Mouse (Mus musculus) C2C12 (cell line): ENCODE measurements around the gene Lasp1. TPM values are rescaled to one million over a fixed set of nuclear protein-coding genes. Genes with fewer than 3 reads are reported as not detected.
"Not testable (repeated sequence)": the region's sequence is repeated elsewhere in the genome, so short reads cannot be mapped to it uniquely, and the experiment has no call there.

Experiments used
- H3K27me3 ChIP-seq: one replicate; pipeline ENCODE4 v1.6.1; 2011; ENCODE audit not compliant: control insufficient read depth, insufficient read depth, insufficient read length
- H3K36me3 ChIP-seq: one replicate; pipeline ENCODE4 v1.6.1; 2011; ENCODE audit not compliant: control insufficient read depth, insufficient read depth
- H3K4me3 ChIP-seq: one replicate; pipeline ENCODE4 v1.5.1; 2011; ENCODE audit warnings: mild to moderate bottlenecking, control low read depth; ENCODE audit not compliant: poor library complexity, insufficient read depth, severe bottlenecking
- H3K79me2 ChIP-seq: one replicate; pipeline ENCODE4 v1.6.1; 2011; ENCODE audit not compliant: control insufficient read depth, insufficient read depth
- H3K79me3 ChIP-seq: one replicate; pipeline ENCODE4 v1.6.1; 2011; ENCODE audit warnings: low read depth, control low read depth
- H3ac ChIP-seq: one replicate; pipeline ENCODE3; 2011; ENCODE audit warnings: low read depth; ENCODE audit not compliant: control insufficient read depth, insufficient read length
- CEBPB ChIP-seq: IDR thresholded peaks from one replicate; pipeline ENCODE4 v1.6.1; 2011; ENCODE audit warnings: low read depth, mild to moderate bottlenecking, control low read depth, moderate library complexity
- CTCF ChIP-seq: IDR thresholded peaks from one replicate; pipeline ENCODE4 v1.5.1; 2011; ENCODE audit not compliant: control insufficient read depth, insufficient read depth, insufficient read length
- FOSL1 ChIP-seq: IDR thresholded peaks from one replicate; pipeline ENCODE4 v1.8.0; 2011; ENCODE audit warnings: mild to moderate bottlenecking, low read length; ENCODE audit not compliant: poor library complexity, insufficient read depth, severe bottlenecking
- MAX ChIP-seq: IDR thresholded peaks from one replicate; pipeline ENCODE4 v1.6.1; 2011; ENCODE audit warnings: mild to moderate bottlenecking, control low read depth
- MYOD1 ChIP-seq: IDR thresholded peaks from one replicate; pipeline ENCODE4 v1.6.1; 2011; ENCODE audit warnings: low read depth; ENCODE audit not compliant: control insufficient read depth, insufficient read length
- MYOG ChIP-seq: IDR thresholded peaks from one replicate; pipeline ENCODE4 v1.6.1; 2011; ENCODE audit not compliant: control insufficient read depth, insufficient read length; ENCODE audit errors: extremely low read depth
- USF1 ChIP-seq: IDR thresholded peaks from one replicate; pipeline ENCODE4 v1.6.1; 2011; ENCODE audit warnings: low read depth, mild to moderate bottlenecking, control low read depth, moderate library complexity
- polyA plus RNA-seq: library from polyadenylated mRNA; unstranded; fragments of >200 nt; fragmentation: generic; extraction: Trizol; gene quantifications from one replicate; pipeline ENCODE4 v1.2.1, GENCODE M21; 2012; ENCODE audit warnings: missing spikeins

Gene Lasp1
- polyA plus RNA-seq, 1 experiment, result 219 TPM

DNA sequence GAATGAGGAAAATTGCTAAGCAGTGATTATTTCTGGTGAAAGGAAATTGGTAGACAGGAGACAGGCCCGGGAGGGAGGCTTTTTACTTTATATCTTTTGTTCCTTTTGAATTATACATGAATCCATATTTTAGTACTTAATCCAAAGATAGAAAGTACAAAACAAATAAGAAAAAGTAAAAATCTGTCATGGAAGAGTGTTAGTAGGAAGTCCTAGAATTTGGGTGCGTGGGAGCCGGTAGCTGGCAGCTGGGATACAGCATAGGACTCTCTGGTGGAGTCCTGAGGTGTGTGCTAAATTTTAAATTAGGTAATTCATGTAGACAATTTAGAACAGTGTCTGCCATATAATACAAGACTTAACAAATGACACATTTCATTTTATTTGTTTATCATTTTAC lies 68.8 kb downstream of the Lasp1 start:
- Histone ChIP-seq H3K36me3 (no peaks in the 10 kb centered on the region), H3ac (no peak overlapping the region), H3K79me2 (no peaks in the 10 kb centered on the region), H3K27me3 (no peaks in the 10 kb centered on the region), H3K4me3 (no peak overlapping the region), H3K79me3 (no peaks in the 10 kb centered on the region)
- TF ChIP-seq MYOG (no peak), USF1 (no peak), CEBPB (no peak), CTCF (no peak), MAX (no peak), MYOD1 (no peak), FOSL1 (no peak)

DNA sequence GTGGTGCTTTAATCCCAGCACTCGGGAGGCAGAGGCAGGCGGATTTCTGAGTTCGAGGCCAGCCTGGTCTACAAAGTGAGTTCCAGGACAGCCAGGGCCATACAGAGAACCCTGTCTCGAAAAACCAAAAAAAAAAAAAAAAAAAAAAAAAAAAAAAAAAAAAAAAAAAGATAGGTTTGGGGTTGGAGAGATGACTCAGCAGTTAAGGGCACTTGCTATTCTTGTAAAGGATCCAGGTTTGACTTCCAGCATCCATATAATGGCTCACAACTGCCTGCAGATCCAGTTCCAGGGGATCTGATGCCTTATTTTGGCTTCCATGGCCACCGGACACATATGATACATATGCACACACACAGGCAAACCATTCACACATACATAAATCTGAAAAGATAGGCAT lies 73.6 kb downstream of the Lasp1 start:
- H3K27me3 ChIP-seq, H3K4me3 ChIP-seq, H3K79me3 ChIP-seq, H3K79me2 ChIP-seq, H3ac ChIP-seq, H3K36me3 ChIP-seq: not testable (repeated sequence)

DNA sequence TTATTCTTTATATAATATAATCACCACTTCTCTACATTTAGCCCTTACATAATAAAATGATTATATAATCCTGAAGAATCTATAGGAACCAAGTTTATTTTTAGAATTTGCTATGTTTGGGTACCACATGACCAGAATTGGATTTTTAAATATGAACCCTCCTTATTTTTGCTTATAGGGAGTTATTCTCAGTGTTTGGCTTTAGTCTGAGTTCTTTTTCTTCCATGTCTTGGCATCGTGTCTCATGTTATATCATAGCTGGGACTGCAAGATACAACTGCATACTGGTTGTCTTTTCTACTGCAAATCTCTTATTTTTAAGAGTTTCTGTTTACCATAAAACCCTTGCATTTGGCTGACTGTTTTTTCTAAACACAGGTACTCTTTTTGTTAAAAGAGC lies 75.6 kb downstream of the Lasp1 start:
- no peaks in the 10 kb centered on the region for H3K79me3 ChIP-seq
- H3K79me2 ChIP-seq, result no peaks in the 10 kb centered on the region
- no peak overlapping the region for H3ac ChIP-seq
- H3K4me3 ChIP-seq, result no peak overlapping the region
- TF ChIP-seq USF1 (no peak), CTCF (no peak), MAX (no peak), FOSL1 (no peak)
- H3K36me3 ChIP-seq, result no peaks in the 10 kb centered on the region
- no peaks in the 10 kb centered on the region for H3K27me3 ChIP-seq

DNA sequence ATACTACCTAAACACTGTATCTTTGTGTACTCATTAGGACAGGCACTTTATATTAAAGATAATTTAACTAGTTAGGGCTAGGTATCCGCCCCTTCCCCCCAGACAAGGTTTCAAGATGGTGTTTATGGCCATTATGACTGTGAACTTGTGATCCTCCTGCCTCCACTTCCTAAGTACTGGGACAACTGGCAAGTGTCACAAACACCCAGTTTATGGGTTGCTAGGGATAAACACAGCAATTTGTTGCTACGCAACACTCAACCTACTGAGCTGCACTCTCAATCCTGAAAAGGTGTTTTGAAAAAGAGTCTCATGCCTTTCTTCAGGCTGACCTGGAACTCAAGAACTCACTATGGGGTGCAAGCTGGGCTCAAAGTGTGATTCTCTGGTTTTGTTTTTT lies 78.5 kb downstream of the Lasp1 start:
- TF ChIP-seq MYOG, result no peak
- no peak for TF ChIP-seq CTCF
- TF ChIP-seq MYOD1, result no peak
- no peaks in the 10 kb centered on the region for H3K27me3 ChIP-seq
- H3ac ChIP-seq, result no peak overlapping the region
- no peak overlapping the region for H3K4me3 ChIP-seq
- H3K79me3 ChIP-seq, result no peaks in the 10 kb centered on the region
- H3K36me3 ChIP-seq, result no peaks in the 10 kb centered on the region
- H3K79me2 ChIP-seq, result no peaks in the 10 kb centered on the region

DNA sequence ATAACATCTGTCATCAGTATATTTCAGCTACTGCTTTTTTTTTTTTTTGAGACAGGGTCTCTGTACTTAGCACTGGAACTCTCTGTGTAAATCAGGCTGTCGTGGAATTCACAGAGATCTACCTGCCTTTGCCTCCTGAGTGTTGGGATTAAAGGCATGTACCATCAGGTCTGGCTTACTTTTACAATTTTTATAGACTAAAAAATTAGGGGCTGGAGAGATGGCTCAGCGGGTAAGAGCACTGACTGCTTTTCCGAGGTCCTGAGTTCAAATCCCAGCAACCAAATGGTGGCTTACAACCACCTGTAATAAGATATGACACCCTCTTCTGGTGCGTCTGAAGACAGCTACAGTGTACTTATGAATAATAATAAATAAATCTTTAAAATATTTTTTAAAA lies 81.6 kb downstream of the Lasp1 start:
- Histone ChIP-seq H3K4me3 (no peak overlapping the region), H3K79me3 (no peaks in the 10 kb centered on the region), H3K79me2 (no peaks in the 10 kb centered on the region), H3ac (no peak overlapping the region), H3K27me3 (no peaks in the 10 kb centered on the region), H3K36me3 (no peaks in the 10 kb centered on the region)
- no peak for TF ChIP-seq MAX
- TF ChIP-seq USF1, result no peak
- TF ChIP-seq MYOD1, result no peak
- no peak for TF ChIP-seq CTCF
- TF ChIP-seq MYOG, result no peak
- TF ChIP-seq FOSL1, result no peak
- no peak for TF ChIP-seq CEBPB

DNA sequence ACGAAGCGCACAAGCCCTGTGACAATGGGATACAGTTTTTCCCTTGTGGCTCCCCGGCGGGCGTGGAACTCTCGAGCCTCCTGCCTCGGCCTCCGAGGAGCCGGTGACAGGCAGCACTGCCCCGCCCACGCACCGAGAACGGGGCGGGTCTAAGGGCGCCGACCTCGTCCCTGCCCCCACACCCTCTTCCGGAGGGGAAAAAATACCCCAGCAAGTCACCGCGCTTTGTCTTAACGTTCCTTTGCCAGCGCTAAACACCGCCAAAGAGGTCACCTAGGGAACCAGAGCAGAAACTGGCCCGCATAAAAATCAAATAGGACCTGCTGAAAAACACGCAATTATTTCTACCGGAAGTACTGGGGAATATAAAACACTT lies 84.7 kb downstream of the Lasp1 start:
- Histone ChIP-seq H3K79me2 (no peaks in the 10 kb centered on the region), H3K4me3 (peak overlapping the region; percentile 28), H3ac (peak overlapping the region; percentile 30), H3K79me3 (no peaks in the 10 kb centered on the region), H3K27me3 (no peaks in the 10 kb centered on the region), H3K36me3 (no peaks in the 10 kb centered on the region)
- TF ChIP-seq CTCF (no peak), MAX (no peak), MYOG (no peak), FOSL1 (no peak), USF1 (no peak), CEBPB (no peak)
